Mouse (Mus musculus) ES-E14 (cell line): ENCODE measurements around the gene Eif4enif1. TPM values are rescaled to one million over a fixed set of nuclear protein-coding genes. Genes with fewer than 3 reads are reported as not detected.
"Not testable (repeated sequence)": the region's sequence is repeated elsewhere in the genome, so short reads cannot be mapped to it uniquely, and the experiment has no call there.

ENCODE experiments used
- DNase-seq: peaks from one replicate; pipeline ENCODE4 v3.0.0-alpha.2; 2013; ENCODE audit warnings: low read depth, low spot score
- H3K27ac ChIP-seq: 2 replicates; pipeline ENCODE4 v1.5.1; 2012; ENCODE audit warnings: low read depth, mild to moderate bottlenecking, low read length, moderate library complexity, mixed read lengths; ENCODE audit not compliant: poor library complexity, insufficient read depth, severe bottlenecking
- H3K36me3 ChIP-seq: 2 replicates; pipeline ENCODE4 v1.6.1; 2012; ENCODE audit warnings: mild to moderate bottlenecking, low read length, moderate library complexity, mixed read lengths; ENCODE audit not compliant: control insufficient read depth, poor library complexity, insufficient read depth, severe bottlenecking
- H3K4me1 ChIP-seq, 2 experiments: fragments of 150-350 bp in 1 of 2; sonication (generic) in 1 of 2; 2 replicates each; pipeline ENCODE4 v1.6.1; 2012; ENCODE audit warnings: low read length in 2 of 2, mild to moderate bottlenecking in 1 of 2, mixed read lengths in 1 of 2; ENCODE audit not compliant: control insufficient read depth in 2 of 2, insufficient read depth in 2 of 2, poor library complexity in 1 of 2
- H3K4me3 ChIP-seq, 2 experiments: fragments of 150-350 bp in 1 of 2; sonication (generic) in 1 of 2; 2 replicates each; pipeline ENCODE4 v1.5.1; 2012; ENCODE audit warnings: low read length in 2 of 2, low read depth in 1 of 2, mild to moderate bottlenecking in 1 of 2, mixed read lengths in 1 of 2; ENCODE audit not compliant: insufficient read depth in 1 of 2, poor library complexity in 1 of 2, severe bottlenecking in 1 of 2
- H3K9ac ChIP-seq: 2 replicates; pipeline ENCODE4 v1.6.1; 2012; ENCODE audit warnings: low read depth, mild to moderate bottlenecking, low read length, mixed read lengths; ENCODE audit not compliant: poor library complexity, insufficient read depth, severe bottlenecking
- H3K9me3 ChIP-seq: fragments of 150-350 bp; sonication (generic); 2 replicates; pipeline ENCODE4 v1.6.1; 2012; ENCODE audit warnings: low read depth, mild to moderate bottlenecking, low read length; ENCODE audit not compliant: control insufficient read depth, insufficient read depth
- CHD2 ChIP-seq: IDR thresholded peaks from 2 replicates; pipeline ENCODE4 v1.6.1; 2014; ENCODE audit warnings: mild to moderate bottlenecking, low read depth, low read length, inconsistent platforms
- HCFC1 ChIP-seq: IDR thresholded peaks from 2 replicates; pipeline ENCODE4 v1.6.1; 2012; ENCODE audit warnings: low read length, inconsistent platforms, borderline replicate concordance; ENCODE audit not compliant: insufficient read depth
- MAFK ChIP-seq: IDR thresholded peaks from 2 replicates; pipeline ENCODE4 v1.6.1; 2014; ENCODE audit warnings: mild to moderate bottlenecking, low read depth, low read length, inconsistent platforms; ENCODE audit not compliant: insufficient read depth
- ZC3H11A ChIP-seq: IDR thresholded peaks from 2 replicates; pipeline ENCODE4 v1.6.1; 2012; ENCODE audit warnings: low read depth, mild to moderate bottlenecking, inconsistent platforms, low read length, borderline replicate concordance
- ZNF384 ChIP-seq: IDR thresholded peaks from 2 replicates; pipeline ENCODE4 v1.6.1; 2012; ENCODE audit warnings: low read depth, low read length, inconsistent platforms
- in situ Hi-C, 2 experiments: fragments of 600-800 bp; cut with MboI; formaldehyde crosslinking; loops; one replicate each; pipeline ENCODE4 v1.15.1; 2025; ENCODE audit warnings: low sequenced_read_pairs in 2 of 2, inconsistent platforms in 1 of 2; ENCODE audit not compliant: unreplicated experiment in 2 of 2
- total RNA-seq: library from RNA; depleted of rRNA; stranded (reverse); fragments of 300-350 nt; gene quantifications from 2 replicates; pipeline ENCODE4 v1.2.3, GENCODE M21; 2012; rRNA removed

The Eif4enif1 gene
- total RNA-seq, result 41.9 and 42.3 TPM in 2 replicates

DNA sequence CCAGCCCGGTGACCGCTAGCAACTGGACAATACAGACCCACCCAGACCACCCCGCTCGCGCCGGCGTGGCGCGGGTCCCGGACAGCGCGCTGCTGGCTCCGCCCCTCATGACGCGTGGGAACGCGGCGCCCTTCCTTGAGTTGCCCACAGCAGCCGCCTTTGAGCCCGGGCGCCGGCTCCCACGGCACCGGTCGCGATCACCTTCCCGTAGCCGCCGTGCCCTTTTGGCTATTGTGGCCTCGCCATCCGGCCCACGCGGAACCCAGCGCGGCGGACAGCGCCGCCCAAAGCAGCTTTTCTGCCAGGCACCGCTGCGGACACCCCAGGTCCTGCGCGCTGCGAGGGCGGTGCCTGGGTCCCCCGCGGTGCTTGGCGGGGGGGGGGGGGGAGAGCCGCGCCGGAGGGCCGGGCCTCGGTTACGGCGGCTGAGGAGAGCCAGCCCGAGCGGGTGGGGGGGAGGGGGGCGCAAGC, at the start of gene Eif4enif1:
Eif4enif1 (plus strand) TSS at position 162 of the 471 bp plus-strand sequence.
- Histone ChIP-seq H3K4me1 (no peaks in the 10 kb centered on the region), H3K36me3 (peaks cover 4% of the 10 kb centered on the region), H3K9ac (peak within 1 kb of the TSS; percentile 90), H3K9me3 (no peaks in the 10 kb centered on the region), H3K27ac (peak within 1 kb of the TSS; percentile 86), H3K4me3 (peak within 1 kb of the TSS; percentile 71 to 75)
- TF ChIP-seq HCFC1, result no peak
- TF ChIP-seq CHD2, result no peak
- TF ChIP-seq MAFK, result no peak
- TF ChIP-seq ZC3H11A, result no peak
- no peak for TF ChIP-seq ZNF384
- in situ Hi-C loops, result no loop called here
- DNase-seq, result peak; percentile 69

DNA sequence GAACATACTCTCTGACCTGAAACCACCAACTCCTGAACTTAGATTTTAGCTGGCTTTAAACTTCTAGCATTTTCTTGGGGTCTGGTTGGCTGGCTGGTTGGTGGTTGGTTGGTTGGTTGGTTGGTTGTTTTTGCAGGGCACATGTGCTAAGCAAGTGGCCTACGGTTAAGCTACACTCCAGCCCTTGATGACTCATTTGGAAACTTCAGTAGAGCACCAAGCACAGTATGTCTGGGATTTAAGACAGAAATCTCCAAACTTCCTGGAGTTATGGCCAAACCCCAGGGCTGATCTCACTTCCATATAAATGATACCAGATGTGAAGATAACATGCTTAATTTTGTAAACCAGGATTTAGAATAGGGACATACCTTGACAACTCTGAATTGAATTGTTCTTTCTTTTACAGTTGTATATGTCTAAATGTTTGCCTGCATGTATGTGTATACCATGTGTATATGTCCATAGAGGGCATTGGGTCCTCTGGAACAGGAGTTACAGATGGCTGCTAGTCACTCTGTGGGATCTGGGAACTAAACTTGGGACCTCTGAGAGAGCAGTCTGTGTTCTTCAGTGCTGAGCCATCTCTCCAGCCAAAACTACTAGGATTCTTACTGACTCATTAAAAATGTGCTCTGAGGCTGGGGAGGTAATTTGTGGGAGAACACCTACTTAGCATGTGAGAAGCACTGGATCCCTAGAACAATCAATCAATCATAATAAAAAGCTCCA, 48.4 kb upstream of the Eif4enif1 start:
- H3K4me1 ChIP-seq, H3K9me3 ChIP-seq, H3K27ac ChIP-seq, H3K36me3 ChIP-seq, H3K4me3 ChIP-seq, DNase-seq, in situ Hi-C loops, H3K9ac ChIP-seq: not testable (repeated sequence)

DNA sequence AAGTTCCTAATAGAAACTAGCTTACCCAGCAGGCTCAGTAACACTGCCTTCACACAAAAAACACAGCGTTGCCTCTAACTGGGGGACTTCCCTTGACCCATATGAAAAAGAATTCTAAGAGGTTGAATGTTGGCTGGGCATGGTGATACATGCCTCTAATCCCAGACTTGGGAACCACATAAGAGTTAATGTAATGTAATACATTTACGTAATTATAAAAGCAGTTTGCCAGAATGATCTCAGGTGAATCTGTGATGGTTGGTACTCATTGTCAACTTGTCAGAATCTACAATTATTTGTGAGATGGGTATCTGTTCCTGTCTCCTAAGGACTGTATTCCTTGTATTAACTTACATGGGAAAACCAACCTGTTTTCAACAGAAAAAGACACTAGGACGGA, 45.2 kb upstream of the Eif4enif1 start:
- H3K27ac ChIP-seq, H3K4me3 ChIP-seq, H3K9ac ChIP-seq, in situ Hi-C loops, H3K4me1 ChIP-seq, H3K36me3 ChIP-seq, DNase-seq, H3K9me3 ChIP-seq: not testable (repeated sequence)

DNA sequence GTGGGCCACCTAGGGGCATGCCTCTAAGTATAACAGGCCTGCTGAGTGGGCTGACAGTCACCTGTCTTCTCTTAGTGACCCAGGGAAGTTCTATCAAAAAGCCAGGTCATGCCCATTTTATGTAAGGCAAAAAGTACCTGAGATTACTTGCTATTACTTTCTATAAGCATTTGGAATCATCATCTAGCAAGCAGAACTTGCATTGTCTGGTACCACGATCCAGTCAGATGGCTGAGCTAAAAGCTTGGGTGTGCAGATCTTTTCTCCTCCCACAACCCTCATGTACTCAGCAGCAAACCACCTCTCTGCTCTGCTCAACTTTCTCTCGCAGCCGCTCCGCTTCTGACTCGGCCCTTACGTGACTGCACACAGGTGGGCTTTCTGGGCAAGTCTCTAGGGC, 44.2 kb upstream of the Eif4enif1 start:
- H3K36me3 ChIP-seq, H3K4me1 ChIP-seq, DNase-seq, H3K4me3 ChIP-seq, H3K9me3 ChIP-seq, in situ Hi-C loops, H3K27ac ChIP-seq, H3K9ac ChIP-seq: not testable (repeated sequence)

DNA sequence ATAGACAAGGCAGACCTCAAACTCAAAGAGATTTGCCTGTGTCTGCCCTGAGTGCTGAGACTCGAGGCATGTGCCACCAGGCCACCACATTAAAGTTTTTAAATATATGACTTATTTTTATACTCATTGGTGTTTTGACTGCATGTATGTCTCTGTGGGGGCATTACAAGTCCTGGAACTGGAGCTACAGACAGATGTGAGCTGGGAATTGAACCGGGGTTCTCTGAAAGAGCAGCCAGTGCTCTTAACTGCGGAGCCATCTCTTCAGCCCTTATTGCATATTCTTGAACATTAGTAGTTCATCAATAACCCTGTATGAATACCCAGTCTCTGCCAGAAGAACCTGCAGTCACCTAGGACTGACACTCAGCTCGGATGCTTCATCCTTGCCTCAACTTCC, 43.4 kb upstream of the Eif4enif1 start:
- H3K4me1 ChIP-seq, DNase-seq, in situ Hi-C loops, H3K4me3 ChIP-seq, H3K9ac ChIP-seq, H3K9me3 ChIP-seq, H3K27ac ChIP-seq, H3K36me3 ChIP-seq: not testable (repeated sequence)

DNA sequence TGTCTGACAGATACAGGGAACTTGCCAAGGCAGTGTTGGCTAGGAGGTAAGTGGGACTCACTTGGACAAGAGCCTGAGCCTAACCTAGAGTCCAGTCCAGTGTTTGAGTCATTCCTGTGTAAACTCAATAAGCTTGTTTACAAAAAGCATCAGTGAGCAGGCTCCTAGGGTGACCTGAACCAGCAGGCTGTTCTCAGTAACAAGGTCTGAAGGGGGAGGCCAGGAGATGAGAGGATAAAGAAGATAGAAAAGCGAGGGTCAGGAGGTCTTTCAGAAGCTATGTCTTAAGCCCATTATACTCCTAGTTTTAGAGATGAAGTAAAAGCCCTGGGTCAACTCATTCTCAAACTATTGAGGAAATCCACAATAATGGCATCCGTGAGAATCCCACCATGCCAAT, 40.8 kb upstream of the Eif4enif1 start:
- H3K9me3 ChIP-seq, H3K4me3 ChIP-seq, H3K4me1 ChIP-seq, H3K36me3 ChIP-seq, DNase-seq, H3K9ac ChIP-seq, H3K27ac ChIP-seq, in situ Hi-C loops: not testable (repeated sequence)

DNA sequence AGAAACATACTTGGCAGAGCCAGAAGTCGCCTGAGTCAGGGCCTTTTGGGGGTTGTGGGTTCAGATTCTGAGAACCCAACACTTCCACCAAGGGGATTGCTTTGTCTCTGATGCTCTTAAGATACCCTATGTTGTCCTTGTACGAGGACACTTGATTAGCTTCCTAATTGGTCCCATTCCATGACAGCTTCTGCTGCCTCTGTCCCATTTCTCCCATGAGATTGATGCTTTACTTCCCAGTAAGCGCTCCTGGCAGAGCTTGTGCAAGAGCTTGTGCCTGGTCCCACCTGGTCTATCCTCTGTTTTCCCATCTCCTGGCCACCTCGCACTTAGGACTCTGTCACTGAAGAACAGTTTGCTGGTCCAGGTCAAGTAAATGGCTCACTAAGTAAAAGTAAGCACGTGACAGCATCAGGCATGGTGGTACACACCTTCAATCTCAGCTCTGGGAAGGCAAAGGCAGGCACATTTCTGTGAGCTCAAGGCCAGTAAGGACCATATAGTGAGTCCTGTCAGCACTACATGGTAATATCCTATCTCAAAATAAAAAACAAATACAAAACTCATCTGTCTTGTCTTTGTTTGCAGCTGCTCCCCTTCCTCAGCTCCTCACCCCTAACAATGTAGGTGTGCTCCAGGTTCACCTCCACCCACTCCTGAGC, 39.8 kb upstream of the Eif4enif1 start:
- DNase-seq, result not testable (repeated sequence)

More for the DNA sequence above, 39.8 kb upstream of the Eif4enif1 start:
- H3K4me3 ChIP-seq, H3K4me1 ChIP-seq, H3K9ac ChIP-seq, in situ Hi-C loops, H3K9me3 ChIP-seq, H3K27ac ChIP-seq, H3K36me3 ChIP-seq: not testable (repeated sequence)
